ENCODE assay signal across 10 mouse cellular contexts in genomic region chr10:119100511-119100910, GRCm38 (mm10).
DNase-seq lines count a peak whose midpoint lies in the region; ATAC-seq and TF ChIP-seq lines count a peak whose summit lies in the region.
"Had no signal": no experiment of that assay in that cellular context is flagged by ENCODE, and none has a peak within 500 bp of the region (broad histone marks: within the 10 kb centered on the region; RNA-seq: fewer than 3 reads in every experiment).

No protein-coding gene starts in this region.

- peak; percentile 39; the same call in 1 of the 2 replicates for TF ChIP-seq CTCF in brain, embryonic 14.5 days (IDR thresholded peaks at IDR 0.05; ENCODE audit: borderline replicate concordance, extremely low read depth, insufficient read depth, insufficient read length)

- no peaks in the 10 kb centered on the region for H3K4me1 ChIP-seq in forebrain, embryonic 14.5 days (ENCODE audit: control insufficient read depth, insufficient read depth, low read length)
- peaks cover 42% of the 10 kb centered on the region for H3K4me1 ChIP-seq in megakaryocyte, embryonic 14.5 days
- H3K4me1 ChIP-seq in kidney, embryonic 14.5 days (ENCODE audit: control insufficient read depth, insufficient read depth, low read length) = no peaks in the 10 kb centered on the region
- H3K4me1 ChIP-seq: limb, embryonic 13.5 days had no signal

- H3K4me2 ChIP-seq in forebrain, embryonic 14.5 days (ENCODE audit: low read length) = no peak overlapping the region
- no peak overlapping the region for H3K4me2 ChIP-seq in kidney, embryonic 14.5 days (replicated peaks; ENCODE audit: low read depth, low read length)
- H3K4me2 ChIP-seq: embryonic facial prominence, embryonic 13.5 days; limb, embryonic 13.5 days had no signal

- H3K9me3 ChIP-seq in forebrain, embryonic 14.5 days (replicated peaks; ENCODE audit: control insufficient read depth, low read length) = peaks cover 4% of the 10 kb centered on the region; the same call in 1 of the 2 replicates
- H3K9me3 ChIP-seq in megakaryocyte, embryonic 14.5 days = peaks cover 23% of the 10 kb centered on the region
- H3K9me3 ChIP-seq in kidney, embryonic 14.5 days (ENCODE audit: control insufficient read depth, low read length) = no peaks in the 10 kb centered on the region

- ATAC-seq in forebrain, embryonic 14.5 days = peak; percentile 49; the same call in 1 of the 2 replicates
- no peak for ATAC-seq in kidney, embryonic 14.5 days (ENCODE audit: low FRiP score, low TSS enrichment)

- H3K36me3 ChIP-seq in forebrain, embryonic 14.5 days (ENCODE audit: control insufficient read depth, insufficient read depth, low read length) = no peaks in the 10 kb centered on the region
- H3K36me3 ChIP-seq in megakaryocyte, embryonic 14.5 days (replicated peaks; ENCODE audit: low read length) = peaks cover 16% of the 10 kb centered on the region
- no peaks in the 10 kb centered on the region for H3K36me3 ChIP-seq in kidney, embryonic 14.5 days (ENCODE audit: control insufficient read depth, insufficient read depth, low read length)
- H3K36me3 ChIP-seq: embryonic facial prominence, embryonic 13.5 days; limb, embryonic 13.5 days had no signal

- H3K9ac ChIP-seq in forebrain, embryonic 14.5 days (ENCODE audit: low read length) = no peak overlapping the region
- H3K9ac ChIP-seq in kidney, embryonic 14.5 days (ENCODE audit: low read depth, low read length) = no peak overlapping the region
- H3K9ac ChIP-seq: embryonic facial prominence, embryonic 13.5 days; limb, embryonic 13.5 days had no signal

- peak; percentile 12 for DNase-seq in kidney, adult 9 months
- DNase-seq in kidney, postnatal 25 days = no peak
- peak; percentile 76 for DNase-seq in brain, embryonic 14.5 days (ENCODE audit: low read depth)
- DNase-seq in forebrain, embryonic 14.5 days (ENCODE audit: low spot score) = peak; percentile 66
- no peak for DNase-seq in MN1 (ENCODE audit: low spot score)
- no peak for DNase-seq in cerebellum, adult 11 months

- no peaks in the 10 kb centered on the region for H3K27me3 ChIP-seq in forebrain, embryonic 14.5 days (replicated peaks; ENCODE audit: control insufficient read depth, insufficient read depth, low read length)
- H3K27me3 ChIP-seq in megakaryocyte, embryonic 14.5 days (replicated peaks) = no peaks in the 10 kb centered on the region
- no peaks in the 10 kb centered on the region for H3K27me3 ChIP-seq in kidney, embryonic 14.5 days (ENCODE audit: control insufficient read depth, insufficient read depth, low read length)
- H3K27me3 ChIP-seq: embryonic facial prominence, embryonic 13.5 days; limb, embryonic 13.5 days had no signal

- H3K27ac ChIP-seq in forebrain, embryonic 14.5 days (ENCODE audit: low read depth, low read length) = no peak overlapping the region
- no peak overlapping the region for H3K27ac ChIP-seq in kidney, embryonic 14.5 days (ENCODE audit: low read depth, low read length)
- H3K27ac ChIP-seq: embryonic facial prominence, embryonic 13.5 days; limb, embryonic 13.5 days had no signal

- no peak for TF ChIP-seq POLR2A in brain, embryonic 14.5 days (IDR thresholded peaks at IDR 0.05; ENCODE audit: borderline replicate concordance, extremely low read depth, insufficient read depth, insufficient read length, poor library complexity, severe bottlenecking)

- H3K4me3 ChIP-seq in forebrain, embryonic 14.5 days (ENCODE audit: low read depth, low read length) = no peak overlapping the region
- H3K4me3 ChIP-seq in megakaryocyte, embryonic 14.5 days (replicated peaks) = peak overlapping the region; percentile 0
- no peak overlapping the region for H3K4me3 ChIP-seq in kidney, embryonic 14.5 days (ENCODE audit: low read length)
- H3K4me3 ChIP-seq: embryonic facial prominence, embryonic 13.5 days; limb, embryonic 13.5 days had no signal

- WGBS in forebrain, embryonic 14.5 days = 14% methylated on average over 7 of the region's 7 CpGs
- WGBS in kidney, embryonic 14.5 days = 29% methylated on average over 7 of the region's 7 CpGs

Comparison
In these comparisons a context has a peak if more than half of its experiments do, and no peak if none do; other contexts are left out.
1. DNase-seq: peak in kidney, adult 9 months (single experiment), brain, embryonic 14.5 days (single experiment) and forebrain, embryonic 14.5 days (single experiment); none in kidney, postnatal 25 days (0 of 2), MN1 (single experiment) and cerebellum, adult 11 months (single experiment).